Mouse (Mus musculus): ENCODE results near the gene Tlx2.

Gene Tlx2

GRCm38 (mm10) chr6:83054074-83054851 lies 15.8 kb downstream of the Tlx2 start, which contains the start of gene Aup1:
Gene Aup1 (plus strand): TSS chr6:83054521.
- DNase-seq, result peak; percentile 98

GRCm38 (mm10) chr6:83053136-83053960 lies 16.7 kb downstream of the Tlx2 start:
- DNase-seq, result no peak

- no peak for DNase-seq
Measured at GRCm38 (mm10) chr6:83049367-83049766, 20.7 kb downstream of the Tlx2 start.

- no peak for DNase-seq
Measured at GRCm38 (mm10) chr6:83044742-83045141, 25.4 kb downstream of the Tlx2 start.

GRCm38 (mm10) chr6:83043993-83044392 lies 26.1 kb downstream of the Tlx2 start:
- no peak for DNase-seq

GRCm38 (mm10) chr6:83043561-83043960 lies 26.5 kb downstream of the Tlx2 start:
- DNase-seq, result no peak

GRCm38 (mm10) chr6:83040601-83041000 lies 29.5 kb downstream of the Tlx2 start:
- DNase-seq, result no peak

- peak; percentile 98 for DNase-seq
Measured at GRCm38 (mm10) chr6:83038496-83039012, 31.5 kb downstream of the Tlx2 start.

GRCm38 (mm10) chr6:83037188-83037587 lies 32.9 kb downstream of the Tlx2 start:
- no peak for DNase-seq

- no peak for DNase-seq
Measured at GRCm38 (mm10) chr6:83034463-83035055, 35.5 kb downstream of the Tlx2 start.

GRCm38 (mm10) chr6:83033249-83034185 lies 36.6 kb downstream of the Tlx2 start, which contains the start of the genes Dok1 and Loxl3:
Gene Dok1 (minus strand): TSS chr6:83033471.
Gene Loxl3 (plus strand): TSS chr6:83034173.
- peak; percentile 54 for DNase-seq

- no peak for DNase-seq
Measured at GRCm38 (mm10) chr6:83032769-83033191, 37.3 kb downstream of the Tlx2 start.

GRCm38 (mm10) chr6:83031921-83032590 lies 38.0 kb downstream of the Tlx2 start:
- no peak for DNase-seq

- DNase-seq, result no peak
Measured at GRCm38 (mm10) chr6:83031111-83031510, 39.0 kb downstream of the Tlx2 start.

GRCm38 (mm10) chr6:83029777-83030176 lies 40.3 kb downstream of the Tlx2 start:
- DNase-seq, result no peak

- DNase-seq, result no peak
Measured at GRCm38 (mm10) chr6:83027706-83028105, 42.4 kb downstream of the Tlx2 start.

GRCm38 (mm10) chr6:83027293-83027692 lies 42.8 kb downstream of the Tlx2 start:
- DNase-seq, result no peak

GRCm38 (mm10) chr6:83025221-83025620 lies 44.9 kb downstream of the Tlx2 start:
- no peak for DNase-seq

- no peak for DNase-seq
Measured at GRCm38 (mm10) chr6:83024421-83024820, 45.7 kb downstream of the Tlx2 start.

GRCm38 (mm10) chr6:83023786-83024185 lies 46.3 kb downstream of the Tlx2 start:
- no peak for DNase-seq

GRCm38 (mm10) chr6:83023008-83023407 lies 47.1 kb downstream of the Tlx2 start:
- no peak for DNase-seq

Data from kidney, adult 9 months (tissue).